Mouse (Mus musculus): ENCODE data around the gene Gramd1b. TPM values are rescaled to one million over a fixed set of nuclear protein-coding genes. Genes with fewer than 3 reads are reported as not detected.

The Gramd1b gene
- polyA plus RNA-seq, 1 experiment from 2014 or later: 7.3 TPM

- H3K27me3 ChIP-seq (ENCODE audit: control insufficient read depth, insufficient read depth, low read length): no peaks in the 10 kb centered on the region
- 27% methylated on average over 13 of the region's 13 CpGs for WGBS
- H3K9me3 ChIP-seq (ENCODE audit: control insufficient read depth, low read depth, low read length): no peaks in the 10 kb centered on the region
- peak overlapping the region; percentile 27 for H3K4me3 ChIP-seq (ENCODE audit: low read depth, low read length)
- peak overlapping the region; percentile 75 for H3K4me2 ChIP-seq (replicated peaks; ENCODE audit: low read depth, low read length)
- no peaks in the 10 kb centered on the region for H3K36me3 ChIP-seq (ENCODE audit: control insufficient read depth, insufficient read depth, low read length)
- H3K9ac ChIP-seq (replicated peaks; ENCODE audit: low read depth, low read length): no peak overlapping the region
- no peaks in the 10 kb centered on the region for H3K4me1 ChIP-seq (ENCODE audit: control insufficient read depth, insufficient read depth, low read length)
- H3K27ac ChIP-seq (ENCODE audit: low read length): no peak overlapping the region
- ATAC-seq (ENCODE audit: insufficient number of reproducible peaks, insufficient read depth, low FRiP score, low read depth): peak; percentile 69
Observed at GRCm38 (mm10) chr9:40345493-40346231, 185.5 kb downstream of the Gramd1b start.

- H3K27me3 ChIP-seq (ENCODE audit: control insufficient read depth, insufficient read depth, low read length): no peaks in the 10 kb centered on the region
- no peak overlapping the region for H3K4me3 ChIP-seq (ENCODE audit: low read depth, low read length)
- H3K4me2 ChIP-seq (replicated peaks; ENCODE audit: low read depth, low read length): no peak overlapping the region
- 61% methylated on average over 10 of the region's 10 CpGs for WGBS
- no peaks in the 10 kb centered on the region for H3K36me3 ChIP-seq (ENCODE audit: control insufficient read depth, insufficient read depth, low read length)
- no peak for ATAC-seq (ENCODE audit: insufficient number of reproducible peaks, insufficient read depth, low FRiP score, low read depth)
- H3K27ac ChIP-seq (ENCODE audit: low read length): no peak overlapping the region
- H3K9ac ChIP-seq (replicated peaks; ENCODE audit: low read depth, low read length): no peak overlapping the region
- no peaks in the 10 kb centered on the region for H3K4me1 ChIP-seq (ENCODE audit: control insufficient read depth, insufficient read depth, low read length)
- H3K9me3 ChIP-seq (ENCODE audit: control insufficient read depth, low read depth, low read length): no peaks in the 10 kb centered on the region
Observed at GRCm38 (mm10) chr9:40344801-40345492, 186.2 kb downstream of the Gramd1b start.

GRCm38 (mm10) chr9:40343828-40344227 lies 187.4 kb downstream of the Gramd1b start:
- H3K27me3 ChIP-seq (ENCODE audit: control insufficient read depth, insufficient read depth, low read length): no peaks in the 10 kb centered on the region
- no peak overlapping the region for H3K27ac ChIP-seq (ENCODE audit: low read length)
- H3K9me3 ChIP-seq (ENCODE audit: control insufficient read depth, low read depth, low read length): no peaks in the 10 kb centered on the region
- H3K36me3 ChIP-seq (ENCODE audit: control insufficient read depth, insufficient read depth, low read length): no peaks in the 10 kb centered on the region
- 90% methylated on average over 7 of the region's 7 CpGs for WGBS
- no peak overlapping the region for H3K4me2 ChIP-seq (replicated peaks; ENCODE audit: low read depth, low read length)
- no peaks in the 10 kb centered on the region for H3K4me1 ChIP-seq (ENCODE audit: control insufficient read depth, insufficient read depth, low read length)
- ATAC-seq (ENCODE audit: insufficient number of reproducible peaks, insufficient read depth, low FRiP score, low read depth): no peak
- no peak overlapping the region for H3K9ac ChIP-seq (replicated peaks; ENCODE audit: low read depth, low read length)
- H3K4me3 ChIP-seq (ENCODE audit: low read depth, low read length): no peak overlapping the region

- no peak for ATAC-seq (ENCODE audit: insufficient number of reproducible peaks, insufficient read depth, low FRiP score, low read depth)
Observed at GRCm38 (mm10) chr9:40343053-40343652, 188.0 kb downstream of the Gramd1b start.

GRCm38 (mm10) chr9:40342101-40342500 lies 189.1 kb downstream of the Gramd1b start:
- no peak overlapping the region for H3K27ac ChIP-seq (ENCODE audit: low read length)
- no peaks in the 10 kb centered on the region for H3K27me3 ChIP-seq (ENCODE audit: control insufficient read depth, insufficient read depth, low read length)
- H3K4me3 ChIP-seq (ENCODE audit: low read depth, low read length): no peak overlapping the region
- H3K4me2 ChIP-seq (replicated peaks; ENCODE audit: low read depth, low read length): no peak overlapping the region
- no peaks in the 10 kb centered on the region for H3K4me1 ChIP-seq (ENCODE audit: control insufficient read depth, insufficient read depth, low read length)
- 81% methylated on average over 7 of the region's 7 CpGs for WGBS
- no peaks in the 10 kb centered on the region for H3K36me3 ChIP-seq (ENCODE audit: control insufficient read depth, insufficient read depth, low read length)
- no peak for ATAC-seq (ENCODE audit: insufficient number of reproducible peaks, insufficient read depth, low FRiP score, low read depth)
- no peak overlapping the region for H3K9ac ChIP-seq (replicated peaks; ENCODE audit: low read depth, low read length)
- no peaks in the 10 kb centered on the region for H3K9me3 ChIP-seq (ENCODE audit: control insufficient read depth, low read depth, low read length)

More at GRCm38 (mm10) chr9:40343053-40343652, 188.0 kb downstream of the Gramd1b start:
- Histone ChIP-seq H3K27me3 (ENCODE audit: control insufficient read depth, insufficient read depth, low read length) (no peaks in the 10 kb centered on the region), H3K4me2 (replicated peaks; ENCODE audit: low read depth, low read length) (no peak overlapping the region), H3K4me1 (ENCODE audit: control insufficient read depth, insufficient read depth, low read length) (no peaks in the 10 kb centered on the region), H3K36me3 (ENCODE audit: control insufficient read depth, insufficient read depth, low read length) (no peaks in the 10 kb centered on the region), H3K4me3 (ENCODE audit: low read depth, low read length) (no peak overlapping the region), H3K27ac (ENCODE audit: low read length) (no peak overlapping the region), H3K9ac (replicated peaks; ENCODE audit: low read depth, low read length) (no peak overlapping the region), H3K9me3 (ENCODE audit: control insufficient read depth, low read depth, low read length) (no peaks in the 10 kb centered on the region)
- WGBS: 92% methylated on average over 9 of the region's 9 CpGs

- Histone ChIP-seq H3K27ac (ENCODE audit: low read length) (no peak overlapping the region), H3K4me3 (ENCODE audit: low read depth, low read length) (no peak overlapping the region), H3K9me3 (ENCODE audit: control insufficient read depth, low read depth, low read length) (no peaks in the 10 kb centered on the region), H3K4me2 (replicated peaks; ENCODE audit: low read depth, low read length) (no peak overlapping the region), H3K4me1 (ENCODE audit: control insufficient read depth, insufficient read depth, low read length) (no peaks in the 10 kb centered on the region), H3K9ac (replicated peaks; ENCODE audit: low read depth, low read length) (no peak overlapping the region), H3K27me3 (ENCODE audit: control insufficient read depth, insufficient read depth, low read length) (no peaks in the 10 kb centered on the region), H3K36me3 (ENCODE audit: control insufficient read depth, insufficient read depth, low read length) (no peaks in the 10 kb centered on the region)
- WGBS: 51% methylated on average over 9 of the region's 9 CpGs
- ATAC-seq (ENCODE audit: insufficient number of reproducible peaks, insufficient read depth, low FRiP score, low read depth): no peak
Observed at GRCm38 (mm10) chr9:40339578-40339977, 191.6 kb downstream of the Gramd1b start.

GRCm38 (mm10) chr9:40337131-40337820 lies 193.9 kb downstream of the Gramd1b start:
- no peak overlapping the region for H3K9ac ChIP-seq (replicated peaks; ENCODE audit: low read depth, low read length)
- no peak for ATAC-seq (ENCODE audit: insufficient number of reproducible peaks, insufficient read depth, low FRiP score, low read depth)
- H3K4me3 ChIP-seq (ENCODE audit: low read depth, low read length): no peak overlapping the region

GRCm38 (mm10) chr9:40336701-40337100 lies 194.5 kb downstream of the Gramd1b start:
- 76% methylated on average over 5 of the region's 5 CpGs for whole genome bisulfite sequencing
- no peak overlapping the region for H3K9ac ChIP-seq (replicated peaks; ENCODE audit: low read depth, low read length)
- H3K27ac ChIP-seq (ENCODE audit: low read length): no peak overlapping the region
- H3K4me3 ChIP-seq (ENCODE audit: low read depth, low read length): no peak overlapping the region
- no peak overlapping the region for H3K4me2 ChIP-seq (replicated peaks; ENCODE audit: low read depth, low read length)
- H3K27me3 ChIP-seq (ENCODE audit: control insufficient read depth, insufficient read depth, low read length): no peaks in the 10 kb centered on the region
- no peak for ATAC-seq (ENCODE audit: insufficient number of reproducible peaks, insufficient read depth, low FRiP score, low read depth)
- H3K36me3 ChIP-seq (ENCODE audit: control insufficient read depth, insufficient read depth, low read length): no peaks in the 10 kb centered on the region
- H3K4me1 ChIP-seq (ENCODE audit: control insufficient read depth, insufficient read depth, low read length): no peaks in the 10 kb centered on the region
- no peaks in the 10 kb centered on the region for H3K9me3 ChIP-seq (ENCODE audit: control insufficient read depth, low read depth, low read length)

More at GRCm38 (mm10) chr9:40337131-40337820, 193.9 kb downstream of the Gramd1b start:
- Histone ChIP-seq H3K27me3 (ENCODE audit: control insufficient read depth, insufficient read depth, low read length) (no peaks in the 10 kb centered on the region), H3K4me2 (replicated peaks; ENCODE audit: low read depth, low read length) (no peak overlapping the region), H3K27ac (ENCODE audit: low read length) (no peak overlapping the region), H3K4me1 (ENCODE audit: control insufficient read depth, insufficient read depth, low read length) (no peaks in the 10 kb centered on the region), H3K9me3 (ENCODE audit: control insufficient read depth, low read depth, low read length) (no peaks in the 10 kb centered on the region), H3K36me3 (ENCODE audit: control insufficient read depth, insufficient read depth, low read length) (no peaks in the 10 kb centered on the region)
- WGBS: 81% methylated on average over 4 of the region's 4 CpGs

All from stomach, embryonic 14.5 days (tissue).